Mouse (Mus musculus) stomach, embryonic 15.5 days (tissue): ENCODE data around the gene Il3. TPM values are rescaled to one million over a fixed set of nuclear protein-coding genes. Genes with fewer than 3 reads are reported as not detected.
"Not testable (repeated sequence)": the region's sequence is repeated elsewhere in the genome, so short reads cannot be mapped to it uniquely, and the experiment has no call there.

Experiments
- ATAC-seq: fragments of 200-750 bp; cut with Nextera tagmentation; 2 replicates; pipeline ENCODE4 v1.8.0; 2017; ENCODE audit warnings: low read depth, moderate number of reproducible peaks, moderate TSS enrichment; ENCODE audit not compliant: insufficient read depth, low FRiP score
- H3K27ac ChIP-seq: fragments of 300-500 bp; sonication (generic); 2 replicates; pipeline ENCODE4 v1.5.1; 2015; ENCODE audit warnings: mild to moderate bottlenecking, inconsistent platforms
- H3K27me3 ChIP-seq: fragments of 300-500 bp; sonication (generic); replicated peaks from 2 replicates; pipeline ENCODE4 v1.6.1; 2015; ENCODE audit warnings: inconsistent platforms
- H3K36me3 ChIP-seq: fragments of 300-500 bp; sonication (generic); 2 replicates; pipeline ENCODE4 v1.6.1; 2015; ENCODE audit warnings: inconsistent platforms
- H3K4me1 ChIP-seq: fragments of 300-500 bp; sonication (generic); 2 replicates; pipeline ENCODE4 v1.6.1; 2015; ENCODE audit warnings: inconsistent platforms
- H3K4me2 ChIP-seq: fragments of 300-500 bp; sonication (generic); 2 replicates; pipeline ENCODE4 v1.6.1; 2015; ENCODE audit warnings: mild to moderate bottlenecking, inconsistent platforms
- H3K4me3 ChIP-seq: fragments of 300-500 bp; sonication (generic); replicated peaks from 2 replicates; pipeline ENCODE4 v1.5.1; 2015; ENCODE audit warnings: inconsistent platforms
- H3K9ac ChIP-seq: fragments of 300-500 bp; sonication (generic); 2 replicates; pipeline ENCODE4 v1.6.1; 2015; ENCODE audit warnings: inconsistent platforms
- H3K9me3 ChIP-seq: fragments of 300-500 bp; sonication (generic); 2 replicates; pipeline ENCODE4 v1.6.1; 2016; ENCODE audit warnings: inconsistent platforms
- WGBS: fragments of 180-500 bp; shearing (Covaris S2); methylation state at CpG from one replicate; pipeline ENCODE4 v1.1.7; 2015; 5-methylcytosine and 5-hydroxymethylcytosine counted together
- polyA plus RNA-seq: library from polyadenylated mRNA; unstranded; fragments of >200 nt; fragmentation: Nextera tagmentation; extraction: Ambion mirVana; gene quantifications from 2 replicates; pipeline ENCODE4 v1.2.1, GENCODE M21; 2015

The Il3 gene
- polyA plus RNA-seq, 1 experiment from 2014 or later = not detected

- ATAC-seq = no peak
- Histone ChIP-seq H3K9me3 (no peaks in the 10 kb centered on the region), H3K36me3 (no peaks in the 10 kb centered on the region), H3K27me3 (peaks cover 4% of the 10 kb centered on the region; the same call in 1 of the 2 replicates), H3K9ac (no peak overlapping the region), H3K27ac (no peak overlapping the region), H3K4me1 (peaks cover 8% of the 10 kb centered on the region), H3K4me3 (no peak overlapping the region), H3K4me2 (peak overlapping the region; percentile 95; the same call in 1 of the 2 replicates)
- WGBS = 18% methylated on average over 6 of the region's 6 CpGs
These were observed 36.1 kb upstream of the Il3 start for GRCm38 (mm10) chr11:54303076-54303727.

GRCm38 (mm10) chr11:54302606-54303005, 35.5 kb upstream of the Il3 start:
- H3K4me2 ChIP-seq = no peak overlapping the region
- peaks cover 8% of the 10 kb centered on the region for H3K4me1 ChIP-seq
- 81% methylated on average over 3 of the region's 3 CpGs for WGBS
- H3K36me3 ChIP-seq = no peaks in the 10 kb centered on the region
- peaks cover 4% of the 10 kb centered on the region; the same call in 1 of the 2 replicates for H3K27me3 ChIP-seq
- no peaks in the 10 kb centered on the region for H3K9me3 ChIP-seq
- no peak overlapping the region for H3K4me3 ChIP-seq
- H3K9ac ChIP-seq = no peak overlapping the region
- H3K27ac ChIP-seq = no peak overlapping the region
- ATAC-seq = no peak

GRCm38 (mm10) chr11:54301994-54302393, 34.9 kb upstream of the Il3 start:
- H3K27ac ChIP-seq = no peak overlapping the region
- WGBS = 84% methylated on average over 8 of the region's 8 CpGs
- H3K4me1 ChIP-seq = peaks cover 8% of the 10 kb centered on the region
- no peak for ATAC-seq
- no peak overlapping the region for H3K9ac ChIP-seq
- H3K9me3 ChIP-seq = no peaks in the 10 kb centered on the region
- peaks cover 4% of the 10 kb centered on the region; the same call in 1 of the 2 replicates for H3K27me3 ChIP-seq
- H3K4me3 ChIP-seq = no peak overlapping the region
- no peaks in the 10 kb centered on the region for H3K36me3 ChIP-seq
- no peak overlapping the region for H3K4me2 ChIP-seq

- Histone ChIP-seq H3K36me3 (no peaks in the 10 kb centered on the region), H3K4me2 (no peak overlapping the region), H3K4me1 (peaks cover 2% of the 10 kb centered on the region; the same call in 1 of the 2 replicates), H3K27ac (no peak overlapping the region), H3K9ac (no peak overlapping the region), H3K27me3 (peaks cover 1% of the 10 kb centered on the region; the same call in 1 of the 2 replicates), H3K9me3 (no peaks in the 10 kb centered on the region), H3K4me3 (no peak overlapping the region)
- no peak for ATAC-seq
These were observed 31.7 kb upstream of the Il3 start for GRCm38 (mm10) chr11:54298777-54299176.

- H3K9me3 ChIP-seq, ATAC-seq, H3K27me3 ChIP-seq, H3K4me3 ChIP-seq, H3K27ac ChIP-seq, H3K36me3 ChIP-seq, H3K9ac ChIP-seq, H3K4me2 ChIP-seq, H3K4me1 ChIP-seq: not testable (repeated sequence)
- WGBS = 93% methylated on average over 2 of the region's 2 CpGs
These were observed 30.4 kb upstream of the Il3 start for GRCm38 (mm10) chr11:54297471-54297870.

GRCm38 (mm10) chr11:54296734-54297133, 29.7 kb upstream of the Il3 start:
- H3K9me3 ChIP-seq = no peaks in the 10 kb centered on the region
- H3K27ac ChIP-seq = no peak overlapping the region
- no peak for ATAC-seq
- no peaks in the 10 kb centered on the region for H3K4me1 ChIP-seq
- WGBS = 74% methylated on average over 1 of the region's 1 CpGs
- no peak overlapping the region for H3K9ac ChIP-seq
- no peak overlapping the region for H3K4me2 ChIP-seq
- no peaks in the 10 kb centered on the region for H3K27me3 ChIP-seq
- H3K4me3 ChIP-seq = no peak overlapping the region
- no peaks in the 10 kb centered on the region for H3K36me3 ChIP-seq

- no peaks in the 10 kb centered on the region for H3K27me3 ChIP-seq
- H3K4me2 ChIP-seq = no peak overlapping the region
- H3K4me1 ChIP-seq = no peaks in the 10 kb centered on the region
- no peak overlapping the region for H3K9ac ChIP-seq
- no peaks in the 10 kb centered on the region for H3K36me3 ChIP-seq
- H3K4me3 ChIP-seq = no peak overlapping the region
- H3K27ac ChIP-seq = no peak overlapping the region
- ATAC-seq = no peak
- no peaks in the 10 kb centered on the region for H3K9me3 ChIP-seq
- 73% methylated on average over 4 of the region's 4 CpGs for WGBS
These were observed 28.9 kb upstream of the Il3 start for GRCm38 (mm10) chr11:54295971-54296370.

GRCm38 (mm10) chr11:54293980-54294807, 27.1 kb upstream of the Il3 start:
- no peak for ATAC-seq
- H3K4me3 ChIP-seq = no peak overlapping the region
- H3K27me3 ChIP-seq = no peaks in the 10 kb centered on the region
- 45% methylated on average over 12 of the region's 12 CpGs for WGBS
- H3K36me3 ChIP-seq = no peaks in the 10 kb centered on the region
- no peaks in the 10 kb centered on the region for H3K4me1 ChIP-seq
- H3K9ac ChIP-seq = no peak overlapping the region
- H3K27ac ChIP-seq = no peak overlapping the region
- no peak overlapping the region for H3K4me2 ChIP-seq
- no peaks in the 10 kb centered on the region for H3K9me3 ChIP-seq

- H3K4me3 ChIP-seq = no peak overlapping the region
- H3K4me2 ChIP-seq = no peak overlapping the region
- H3K27ac ChIP-seq = no peak overlapping the region
- no peak for ATAC-seq
- no peaks in the 10 kb centered on the region for H3K36me3 ChIP-seq
- WGBS = 70% methylated on average over 2 of the region's 2 CpGs
- H3K9me3 ChIP-seq = no peaks in the 10 kb centered on the region
- no peaks in the 10 kb centered on the region for H3K27me3 ChIP-seq
- H3K9ac ChIP-seq = no peak overlapping the region
- no peaks in the 10 kb centered on the region for H3K4me1 ChIP-seq
These were observed 25.1 kb upstream of the Il3 start for GRCm38 (mm10) chr11:54292163-54292562.

- Histone ChIP-seq H3K9ac (no peak overlapping the region), H3K9me3 (no peaks in the 10 kb centered on the region), H3K36me3 (no peaks in the 10 kb centered on the region), H3K4me3 (no peak overlapping the region), H3K27me3 (no peaks in the 10 kb centered on the region), H3K4me2 (no peak overlapping the region), H3K4me1 (no peaks in the 10 kb centered on the region), H3K27ac (no peak overlapping the region)
- ATAC-seq = no peak
- WGBS = 76% methylated on average over 8 of the region's 8 CpGs
These were observed 20.9 kb upstream of the Il3 start for GRCm38 (mm10) chr11:54287821-54288453.

GRCm38 (mm10) chr11:54271437-54271949, 4.4 kb upstream of the Il3 start:
- Histone ChIP-seq H3K4me3 (no peak overlapping the region), H3K4me1 (no peaks in the 10 kb centered on the region), H3K27me3 (no peaks in the 10 kb centered on the region), H3K4me2 (no peak overlapping the region), H3K9me3 (no peaks in the 10 kb centered on the region), H3K36me3 (no peaks in the 10 kb centered on the region), H3K9ac (no peak overlapping the region), H3K27ac (no peak overlapping the region)
- WGBS = 76% methylated on average over 5 of the region's 5 CpGs
- ATAC-seq = no peak
